Mouse (Mus musculus) olfactory bulb, adult 2 months (tissue): ENCODE results near the gene Gm43191.

ENCODE experiments used
- CTCF ChIP-seq: fragments of 200-500 bp; IDR thresholded peaks from 2 replicates; pipeline ENCODE4 v1.5.1; 2012; ENCODE audit warnings: low read depth, mild to moderate bottlenecking, low read length, moderate library complexity; ENCODE audit not compliant: insufficient read depth
- POLR2A ChIP-seq: fragments of 200-500 bp; IDR thresholded peaks from 2 replicates; pipeline ENCODE4 v1.6.1; 2012; ENCODE audit warnings: mild to moderate bottlenecking, low read depth, low read length, moderate library complexity; ENCODE audit not compliant: insufficient read depth

DNA sequence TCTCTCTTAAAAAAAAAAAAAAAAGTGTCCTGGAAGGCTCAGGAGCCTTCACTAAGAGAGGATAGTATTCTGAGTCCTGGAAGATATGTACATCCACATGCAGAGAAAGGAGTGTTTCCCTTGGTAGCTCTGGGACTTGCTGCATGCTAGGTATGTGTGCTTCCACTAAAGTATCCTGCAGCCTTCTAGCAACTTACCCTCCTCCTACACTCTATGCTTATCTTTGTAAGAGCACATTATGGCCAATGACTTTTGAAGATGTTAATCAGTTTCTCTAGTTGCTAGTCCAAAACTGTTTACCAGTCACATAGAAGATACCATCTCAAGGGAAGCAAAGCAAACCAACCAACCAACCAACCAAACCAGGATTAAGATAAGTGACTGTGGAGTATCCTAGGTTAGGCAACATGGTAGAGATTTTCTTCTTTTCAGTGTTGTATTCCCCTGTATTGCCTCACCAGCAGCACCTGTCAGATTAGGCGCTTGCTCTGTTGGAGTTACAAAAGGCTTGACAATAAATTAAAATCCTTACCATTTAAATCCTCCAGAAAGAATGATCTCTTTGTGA, 24.7 kb upstream of the Gm43191 start:
- TF ChIP-seq CTCF, result no peak
- no peak for TF ChIP-seq POLR2A
